Mouse (Mus musculus): ENCODE data around the gene Tdrkh. TPM values are rescaled to one million over a fixed set of nuclear protein-coding genes. Genes with fewer than 3 reads are reported as not detected.

Gene Tdrkh
- total RNA-seq (2021), result 10.7 and 10.9 TPM in 2 replicates
- long read RNA-seq, experiment 1, full-length matches to known transcripts, result 6 of 7 reads
- long read RNA-seq, experiment 1, partial matches to known transcripts, result 0 of 7 reads
- long read RNA-seq, experiment 1, other reads (novel, unspliced or antisense), result 1 of 7 reads
- long read RNA-seq, experiment 2, full-length matches to known transcripts, result 9 of 10 reads
- long read RNA-seq, experiment 2, partial matches to known transcripts, result 0 of 10 reads
- long read RNA-seq, experiment 2, other reads (novel, unspliced or antisense), result 1 of 10 reads

- peak; percentile 97 for DNase-seq
Measured at GRCm38 (mm10) chr3:94413031-94413679, at the start of gene Tdrkh. Gene Tdrkh, plus strand, starts transcription at chr3:94413273.

- peak; percentile 81 for DNase-seq
Measured at GRCm38 (mm10) chr3:94363291-94364153, 49.6 kb upstream of the Tdrkh start.

GRCm38 (mm10) chr3:94364154-94364526, 48.9 kb upstream of the Tdrkh start:
- DNase-seq, result no peak

GRCm38 (mm10) chr3:94366761-94367160, 46.3 kb upstream of the Tdrkh start:
- DNase-seq, result peak; percentile 87

- no peak for DNase-seq
Measured at GRCm38 (mm10) chr3:94367511-94367910, 45.6 kb upstream of the Tdrkh start.

GRCm38 (mm10) chr3:94368631-94369030, 44.4 kb upstream of the Tdrkh start:
- no peak for DNase-seq

- peak; percentile 51 for DNase-seq
Measured at GRCm38 (mm10) chr3:94369709-94370108, 43.4 kb upstream of the Tdrkh start.

- DNase-seq, result peak; percentile 97
Measured at GRCm38 (mm10) chr3:94371637-94372036, 41.4 kb upstream of the Tdrkh start.

DNA sequence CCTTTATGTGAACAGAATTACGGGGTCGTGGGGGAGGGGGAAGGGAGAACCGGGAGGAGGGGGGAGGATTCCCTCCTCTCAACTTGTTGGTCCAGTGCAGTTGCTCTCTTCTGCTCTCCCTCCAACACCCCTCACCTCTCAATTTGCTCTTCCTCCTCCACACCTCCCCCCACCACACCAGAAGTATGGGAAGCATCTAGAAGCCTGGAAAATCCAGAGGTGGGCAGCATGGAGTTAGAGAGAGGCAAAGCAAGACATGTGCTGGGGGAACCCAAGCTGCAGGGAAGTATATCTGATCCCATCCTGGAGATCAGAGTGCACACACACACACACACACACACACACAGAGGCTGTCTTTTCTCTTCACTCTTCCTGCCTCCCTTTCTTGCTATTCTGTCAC, 41.0 kb upstream of the Tdrkh start:
- DNase-seq, result no peak

DNA sequence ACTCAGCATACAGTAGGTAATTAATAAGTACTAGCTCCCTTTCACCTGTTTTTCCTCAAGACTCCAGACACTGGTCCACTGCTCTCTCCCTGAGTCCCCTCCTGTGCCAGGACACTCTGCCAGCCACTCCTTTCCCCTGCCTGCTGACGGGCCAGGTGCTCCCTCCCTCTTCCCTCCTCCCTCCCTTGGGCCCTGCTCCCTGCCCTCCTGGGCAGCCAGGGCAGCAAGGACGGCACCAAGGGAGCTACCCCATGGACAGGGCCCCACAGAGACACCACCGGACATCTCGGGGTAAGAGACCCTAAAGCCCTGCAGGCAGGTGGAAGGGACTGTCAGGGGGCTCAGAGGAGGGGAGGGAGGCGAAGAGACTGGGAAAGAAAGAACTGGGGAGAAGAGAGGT, 40.4 kb upstream of the Tdrkh start, which contains the start of gene Rorc:
TSS of gene Rorc (plus strand) at position 154 of the 400 bp plus-strand sequence.
- peak; percentile 86 for DNase-seq

- peak; percentile 39 for DNase-seq
Measured at GRCm38 (mm10) chr3:94373090-94373489, 40.0 kb upstream of the Tdrkh start.

- peak; percentile 81 for DNase-seq
Measured at GRCm38 (mm10) chr3:94373597-94374011, 39.5 kb upstream of the Tdrkh start.

DNA sequence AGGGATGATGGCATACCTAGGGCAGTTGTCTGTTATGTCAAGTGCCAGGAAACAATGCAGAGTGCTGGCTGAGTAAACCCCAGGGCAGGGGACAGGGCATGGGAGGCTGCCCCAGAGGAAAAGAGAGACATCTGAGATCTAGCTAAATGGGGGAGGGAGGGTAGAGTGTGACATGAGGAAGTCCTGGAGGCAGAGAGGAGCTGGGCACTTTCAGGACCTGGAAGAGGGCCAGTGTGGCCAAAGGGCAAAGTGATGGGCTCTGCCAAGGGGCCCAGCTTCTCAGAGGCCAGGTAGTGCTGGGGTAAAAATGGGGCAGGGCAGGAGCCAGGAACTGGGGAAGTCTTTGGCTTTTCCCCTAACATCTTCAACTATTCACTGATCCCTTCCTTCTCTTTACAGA, 38.4 kb upstream of the Tdrkh start:
- no peak for DNase-seq

GRCm38 (mm10) chr3:94375146-94375545, 37.9 kb upstream of the Tdrkh start:
- DNase-seq, result peak; percentile 23

DNA sequence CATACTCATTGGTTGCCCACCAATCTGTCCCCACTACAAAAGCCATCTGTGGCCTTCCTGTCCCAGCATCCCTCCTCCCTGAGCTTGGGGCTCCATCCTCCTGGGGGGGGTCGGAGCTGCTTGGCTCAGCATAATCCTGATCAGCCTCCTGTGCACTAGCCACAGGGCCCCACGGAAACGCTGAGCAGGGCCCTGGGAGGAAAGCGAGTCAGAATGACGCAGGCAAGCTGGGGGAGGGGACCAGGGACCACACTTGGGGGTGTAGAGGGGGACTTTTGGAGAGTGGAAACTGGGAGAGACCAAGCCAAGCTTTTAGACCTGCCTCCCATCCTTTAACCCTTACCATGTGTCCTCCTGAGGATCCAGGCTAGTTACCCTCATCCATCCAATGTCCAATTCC, 37.2 kb upstream of the Tdrkh start:
- no peak for DNase-seq

- DNase-seq, result no peak
Measured at GRCm38 (mm10) chr3:94377028-94377923, 35.8 kb upstream of the Tdrkh start.

GRCm38 (mm10) chr3:94379831-94380510, 33.1 kb upstream of the Tdrkh start:
- no peak for DNase-seq

DNA sequence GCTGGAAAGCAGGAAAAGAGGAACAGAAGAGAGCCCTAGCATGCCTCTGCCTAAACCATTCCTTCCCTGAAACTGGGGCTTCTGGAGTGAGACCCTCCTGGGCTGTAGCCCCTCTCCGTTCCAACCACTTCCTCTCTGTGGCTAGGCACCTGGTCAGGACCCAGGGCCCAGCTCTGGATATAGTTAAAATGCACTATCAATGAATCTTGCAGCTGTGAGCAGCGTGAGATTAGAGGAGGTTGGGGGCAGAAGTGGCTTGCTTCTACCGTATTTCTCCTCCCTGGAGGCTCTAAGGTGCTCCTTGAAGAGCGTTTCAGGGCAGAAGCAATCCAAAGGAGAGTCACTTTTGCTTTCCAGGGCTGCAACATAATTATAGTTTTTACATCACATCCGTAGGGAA, 30.8 kb upstream of the Tdrkh start:
- no peak for DNase-seq

DNA sequence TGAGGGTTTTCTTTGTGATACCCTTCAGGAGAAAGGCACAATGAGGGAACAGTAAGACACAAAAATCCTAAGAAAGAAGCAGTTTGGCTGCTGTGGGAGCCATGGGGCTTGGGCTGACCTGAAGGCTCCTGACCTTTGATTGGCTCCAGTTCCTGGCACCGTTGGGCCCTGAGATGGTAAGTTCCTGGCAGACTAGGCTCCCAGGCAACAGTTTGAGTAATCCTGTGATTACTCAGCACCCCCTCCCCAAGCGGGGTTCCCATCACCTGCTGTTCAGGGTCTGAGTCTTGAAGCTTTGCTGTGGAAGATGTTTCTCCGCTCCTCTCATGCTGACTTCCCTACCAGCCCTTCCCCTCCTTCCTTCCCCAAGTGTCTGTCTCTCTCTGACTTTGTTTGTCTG, 29.6 kb upstream of the Tdrkh start:
- DNase-seq, result peak; percentile 43

DNA sequence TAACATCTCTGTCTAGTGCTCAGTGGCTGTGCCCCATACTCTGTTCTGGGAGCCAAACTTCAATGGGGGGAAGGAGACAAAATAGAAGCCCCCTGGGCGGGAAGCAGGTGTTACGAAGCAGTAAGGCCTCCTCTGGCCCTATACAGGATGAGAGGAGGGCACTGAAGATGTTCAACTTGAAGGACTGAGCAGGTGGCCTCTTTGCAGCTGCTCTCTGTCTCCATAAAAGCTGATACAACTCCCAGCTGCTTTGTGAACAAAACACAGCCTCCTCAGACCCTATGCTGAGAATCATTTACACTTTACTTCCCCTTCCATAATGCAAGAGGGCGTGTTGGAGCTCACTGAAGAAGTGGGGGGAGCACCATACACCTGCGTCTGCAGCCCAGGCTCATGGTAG, 26.4 kb upstream of the Tdrkh start:
- no peak for DNase-seq

GRCm38 (mm10) chr3:94387391-94387790, 25.7 kb upstream of the Tdrkh start:
- DNase-seq, result no peak

All from adrenal gland, postnatal 14 days (tissue).